Mouse (Mus musculus): ENCODE measurements around the gene Ncr1. TPM values are rescaled to one million over a fixed set of nuclear protein-coding genes. Genes with fewer than 3 reads are reported as not detected.

Gene Ncr1
- polyA plus RNA-seq, 1 experiment = not detected

DNA sequence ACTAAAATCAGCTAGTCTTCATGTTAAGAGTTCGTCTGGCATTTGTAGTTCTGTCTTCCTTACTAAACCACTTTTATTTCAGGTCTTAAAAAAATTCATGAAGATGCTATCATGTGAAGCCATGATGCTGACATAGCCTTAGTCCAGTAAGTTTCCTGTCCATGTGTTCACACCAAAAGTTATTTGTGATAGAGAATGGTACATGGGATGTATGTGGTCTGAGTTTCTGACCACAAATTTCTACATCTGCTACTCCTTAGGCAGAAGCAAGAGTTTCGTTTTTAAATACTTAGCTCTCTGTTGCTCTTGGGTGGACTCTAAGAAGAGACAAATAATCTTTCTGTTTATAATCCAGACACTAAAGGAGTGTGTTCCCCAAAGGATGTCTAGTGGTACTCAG is 14.2 kb upstream of the Ncr1 start:
- no peak for TF ChIP-seq CTCF (IDR thresholded peaks at IDR 0.05; ENCODE audit: low read depth, low read length)
- TF ChIP-seq POLR2A (IDR thresholded peaks at IDR 0.05; ENCODE audit: insufficient read depth, low read length) = no peak
- no peak for TF ChIP-seq EP300 (IDR thresholded peaks at IDR 0.05; ENCODE audit: insufficient read depth, low read depth, low read length)
- H3K27ac ChIP-seq (ENCODE audit: insufficient read depth, low read length) = no peak overlapping the region

DNA sequence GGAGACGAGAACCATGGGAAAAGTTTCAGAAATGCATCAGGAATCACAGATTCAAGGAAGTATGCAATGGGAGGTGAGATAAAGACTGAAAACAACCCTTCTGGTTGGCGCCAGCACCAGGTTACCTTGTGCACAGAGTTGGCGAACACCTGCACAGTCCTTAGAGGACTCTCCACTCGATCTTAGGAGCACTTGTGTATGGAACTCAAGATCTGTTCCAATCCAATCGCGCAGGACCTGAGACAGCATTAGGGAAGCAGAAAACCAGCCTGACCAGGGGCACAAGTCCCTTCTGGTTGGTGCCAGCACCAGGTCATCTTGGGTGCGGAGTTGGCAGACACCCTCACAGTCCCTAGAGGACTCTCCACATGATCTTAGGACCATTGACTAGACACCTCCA is 36.0 kb downstream of the Ncr1 start:
- no peaks in the 10 kb centered on the region for H3K9me3 ChIP-seq (replicated peaks; ENCODE audit: control insufficient read depth, insufficient read depth, low read length, poor library complexity, severe bottlenecking)
- H3K27me3 ChIP-seq (ENCODE audit: control insufficient read depth, insufficient read depth, low read length, poor library complexity, severe bottlenecking) = no peaks in the 10 kb centered on the region
- H3K9ac ChIP-seq (ENCODE audit: low read depth, poor library complexity, severe bottlenecking) = no peak overlapping the region
- TF ChIP-seq EP300 (IDR thresholded peaks at IDR 0.05; ENCODE audit: insufficient read depth, low read depth, low read length) (no peak), POLR2A (IDR thresholded peaks at IDR 0.05; ENCODE audit: insufficient read depth, low read length) (no peak), CTCF (IDR thresholded peaks at IDR 0.05; ENCODE audit: low read depth, low read length) (no peak)
- no peak overlapping the region for H3K27ac ChIP-seq (ENCODE audit: insufficient read depth, low read length)
- no peaks in the 10 kb centered on the region for H3K36me3 ChIP-seq (ENCODE audit: control insufficient read depth, insufficient read depth, low read length, poor library complexity, severe bottlenecking)
- H3K4me3 ChIP-seq (ENCODE audit: low read depth, low read length) = no peak overlapping the region
- H3K4me1 ChIP-seq (ENCODE audit: control insufficient read depth, insufficient read depth, low read length) = no peaks in the 10 kb centered on the region

More for the DNA sequence above, 14.2 kb upstream of the Ncr1 start:
- peaks cover 2% of the 10 kb centered on the region for H3K4me1 ChIP-seq (ENCODE audit: control insufficient read depth, insufficient read depth, low read length)
- no peaks in the 10 kb centered on the region for H3K36me3 ChIP-seq (ENCODE audit: control insufficient read depth, insufficient read depth, low read length, poor library complexity, severe bottlenecking)
- no peak overlapping the region for H3K9ac ChIP-seq (ENCODE audit: low read depth, poor library complexity, severe bottlenecking)
- H3K27me3 ChIP-seq (ENCODE audit: control insufficient read depth, insufficient read depth, low read length, poor library complexity, severe bottlenecking) = no peaks in the 10 kb centered on the region
- H3K9me3 ChIP-seq (replicated peaks; ENCODE audit: control insufficient read depth, insufficient read depth, low read length, poor library complexity, severe bottlenecking) = no peaks in the 10 kb centered on the region
- H3K4me3 ChIP-seq (ENCODE audit: low read depth, low read length) = no peak overlapping the region

Other genes with a start within 250 kb of the Ncr1 start
- gene Ttyh1, start 218.3 kb upstream of the Ncr1 start, polyA plus RNA-seq (2011; ENCODE audit: insufficient read depth, insufficient read length, low read depth, missing spikeins) = 22.1 and 25.0 TPM in 2 replicates
- 96.3 and 98.5 TPM in 2 replicates for gene Leng8, start 200.7 kb upstream of the Ncr1 start, polyA plus RNA-seq (2011; ENCODE audit: insufficient read depth, insufficient read length, low read depth, missing spikeins)
- gene Leng9, start 187.3 kb upstream of the Ncr1 start, polyA plus RNA-seq (2011; ENCODE audit: insufficient read depth, insufficient read length, low read depth, missing spikeins) = 0.53 and 0.73 TPM in 2 replicates
- gene Cdc42ep5, start 172.9 kb upstream of the Ncr1 start, polyA plus RNA-seq (2011; ENCODE audit: insufficient read depth, insufficient read length, low read depth, missing spikeins) = 28.1 and 33.8 TPM in 2 replicates
- not detected in 2 replicates for gene Lilra5, start 100.0 kb upstream of the Ncr1 start, polyA plus RNA-seq (2011; ENCODE audit: insufficient read depth, insufficient read length, low read depth, missing spikeins)
- gene Gp6, start 60.0 kb downstream of the Ncr1 start, polyA plus RNA-seq (2011; ENCODE audit: insufficient read depth, insufficient read length, low read depth, missing spikeins) = not detected in 2 replicates
- 17.7 and 18.1 TPM in 2 replicates for gene Rdh13, start 107.9 kb downstream of the Ncr1 start, polyA plus RNA-seq (2011; ENCODE audit: insufficient read depth, insufficient read length, low read depth, missing spikeins)
- 7.0 and 13.2 TPM in 2 replicates for gene Eps8l1, start 123.0 kb downstream of the Ncr1 start, polyA plus RNA-seq (2011; ENCODE audit: insufficient read depth, insufficient read length, low read depth, missing spikeins)
- gene Ppp1r12c, start 164.0 kb downstream of the Ncr1 start, polyA plus RNA-seq (2011; ENCODE audit: insufficient read depth, insufficient read length, low read depth, missing spikeins) = 63.1 and 68.7 TPM in 2 replicates
- 20.2 and 20.7 TPM in 2 replicates for gene Tnnt1, start 178.7 kb downstream of the Ncr1 start, polyA plus RNA-seq (2011; ENCODE audit: insufficient read depth, insufficient read length, low read depth, missing spikeins)
- 10.0 and 11.5 TPM in 2 replicates for gene Tnni3, start 186.5 kb downstream of the Ncr1 start, polyA plus RNA-seq (2011; ENCODE audit: insufficient read depth, insufficient read length, low read depth, missing spikeins)
- 9.2 and 10.0 TPM in 2 replicates for gene Dnaaf3, start 194.7 kb downstream of the Ncr1 start, polyA plus RNA-seq (2011; ENCODE audit: insufficient read depth, insufficient read length, low read depth, missing spikeins)
- gene Syt5, start 209.8 kb downstream of the Ncr1 start, polyA plus RNA-seq (2011; ENCODE audit: insufficient read depth, insufficient read length, low read depth, missing spikeins) = 4.3 and 4.9 TPM in 2 replicates